Mouse (Mus musculus) megakaryocyte, embryonic 14.5 days (primary cell): Measurements from ENCODE around the gene Tmcc3. TPM values are rescaled to one million over a fixed set of nuclear protein-coding genes. Genes with fewer than 3 reads are reported as not detected.

Experiments used
- H3K27me3 ChIP-seq: replicated peaks from 2 replicates; pipeline ENCODE3; 2012; ENCODE audit warnings: inconsistent platforms
- H3K36me3 ChIP-seq: replicated peaks from 2 replicates; pipeline ENCODE3; 2012; ENCODE audit warnings: low read length, inconsistent platforms, mixed read lengths
- H3K4me1 ChIP-seq: 2 replicates; pipeline ENCODE4 v1.6.1; 2012; ENCODE audit warnings: inconsistent platforms
- H3K4me3 ChIP-seq: replicated peaks from 2 replicates; pipeline ENCODE3; 2012; ENCODE audit warnings: moderate library complexity, mild to moderate bottlenecking, inconsistent platforms
- H3K9me3 ChIP-seq: 2 replicates; pipeline ENCODE4 v1.6.1; 2012; ENCODE audit warnings: inconsistent platforms
- FLI1 ChIP-seq: IDR thresholded peaks from 2 replicates; pipeline ENCODE4 v1.6.1; 2012; ENCODE audit warnings: low read length, inconsistent platforms, mixed read lengths
- GATA1 ChIP-seq: IDR thresholded peaks from 3 replicates; pipeline ENCODE4 v1.6.1; 2012; ENCODE audit warnings: mixed read lengths, low read length, inconsistent platforms, borderline replicate concordance
- polyA plus RNA-seq: library from polyadenylated mRNA; stranded (reverse); fragments of >175 nt; gene quantifications from 2 replicates; pipeline ENCODE4 v1.2.3, GENCODE M21; 2012; ENCODE audit warnings: low replicate concordance; ENCODE audit not compliant: insufficient read depth

The Tmcc3 gene
- polyA plus RNA-seq, 1 experiment = 0.84 TPM

DNA sequence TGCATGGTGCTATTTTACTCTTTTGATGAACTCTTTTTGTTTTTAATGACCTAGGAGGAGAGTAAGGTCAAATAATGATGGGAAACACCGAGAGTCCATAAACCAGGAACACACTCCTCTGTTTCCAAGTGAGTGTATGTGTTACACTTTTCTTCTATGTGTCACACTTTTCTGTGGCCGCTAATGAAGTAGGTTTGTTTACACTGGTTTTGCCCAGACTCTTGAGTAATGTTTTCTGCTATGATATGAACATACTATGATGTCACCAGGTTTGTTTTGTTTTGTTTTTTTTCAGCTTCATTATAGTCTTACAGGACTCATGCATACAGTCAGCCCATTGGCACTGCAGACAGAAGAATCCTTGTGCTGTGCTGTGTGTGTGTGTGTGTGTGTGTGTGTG, 243.6 kb downstream of the Tmcc3 start:
- Histone ChIP-seq H3K27me3 (peaks cover 31% of the 10 kb centered on the region), H3K4me1 (peaks cover 26% of the 10 kb centered on the region), H3K36me3 (no peaks in the 10 kb centered on the region), H3K4me3 (no peak overlapping the region), H3K9me3 (no peaks in the 10 kb centered on the region)
- no peak for TF ChIP-seq FLI1

- Histone ChIP-seq H3K4me3 (no peak overlapping the region), H3K9me3 (no peaks in the 10 kb centered on the region), H3K27me3 (peaks cover 23% of the 10 kb centered on the region), H3K4me1 (peaks cover 15% of the 10 kb centered on the region), H3K36me3 (no peaks in the 10 kb centered on the region)
- TF ChIP-seq FLI1 = no peak
- TF ChIP-seq GATA1 = no peak
Observed at GRCm38 (mm10) chr10:94557428-94558149, 245.8 kb downstream of the Tmcc3 start.

GRCm38 (mm10) chr10:94558826-94559225, 247.1 kb downstream of the Tmcc3 start:
- H3K4me3 ChIP-seq = no peak overlapping the region
- TF ChIP-seq FLI1 (no peak), GATA1 (no peak)
- H3K27me3 ChIP-seq = peaks cover 27% of the 10 kb centered on the region
- no peaks in the 10 kb centered on the region for H3K36me3 ChIP-seq
- no peaks in the 10 kb centered on the region for H3K9me3 ChIP-seq
- peaks cover 8% of the 10 kb centered on the region; the same call in 1 of the 2 replicates for H3K4me1 ChIP-seq

DNA sequence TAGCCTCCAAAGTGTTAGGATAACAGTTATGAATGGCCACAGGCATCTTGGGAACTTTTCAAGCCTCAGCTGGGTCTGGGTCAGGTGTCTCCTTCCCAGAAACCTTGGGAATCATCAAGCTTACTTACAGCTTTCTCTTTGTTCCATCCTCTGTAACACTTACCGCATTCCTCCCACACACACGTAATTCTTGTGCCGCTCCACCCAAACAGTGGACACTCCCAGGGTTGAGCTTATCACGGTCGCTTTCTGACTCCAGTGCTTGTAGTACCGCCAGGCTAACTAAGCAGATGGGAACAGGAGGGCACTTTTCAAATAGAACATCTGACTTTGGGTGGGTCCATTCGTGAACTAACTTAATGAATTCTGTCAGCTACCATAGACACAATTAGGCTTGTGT, 249.6 kb downstream of the Tmcc3 start:
- no peaks in the 10 kb centered on the region for H3K9me3 ChIP-seq
- TF ChIP-seq FLI1 (no peak), GATA1 (no peak)
- H3K4me3 ChIP-seq = no peak overlapping the region
- peaks cover 24% of the 10 kb centered on the region for H3K27me3 ChIP-seq
- peaks cover 22% of the 10 kb centered on the region for H3K4me1 ChIP-seq
- no peaks in the 10 kb centered on the region for H3K36me3 ChIP-seq

DNA sequence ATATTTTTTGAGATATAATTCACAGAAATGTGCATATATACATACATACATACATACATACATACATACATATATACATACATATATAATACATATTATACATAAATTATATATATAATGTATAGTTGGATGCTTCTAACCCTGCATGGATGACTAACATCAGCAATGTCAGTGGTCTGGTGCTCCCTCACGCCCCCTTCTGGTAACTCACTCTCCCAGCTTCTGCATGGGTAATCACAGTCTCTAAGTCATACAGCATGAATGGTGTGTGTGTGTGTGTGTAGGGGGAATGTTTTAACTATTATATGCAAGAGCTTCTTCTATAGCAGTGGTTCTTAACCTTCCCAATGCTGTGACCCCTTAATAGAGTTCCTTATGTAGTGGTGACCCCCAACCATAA, 250.4 kb downstream of the Tmcc3 start:
- H3K36me3 ChIP-seq = no peaks in the 10 kb centered on the region
- TF ChIP-seq GATA1 (no peak), FLI1 (no peak)
- peaks cover 27% of the 10 kb centered on the region for H3K4me1 ChIP-seq
- no peak overlapping the region for H3K4me3 ChIP-seq
- no peaks in the 10 kb centered on the region for H3K9me3 ChIP-seq
- H3K27me3 ChIP-seq = peaks cover 19% of the 10 kb centered on the region

GRCm38 (mm10) chr10:94562991-94563390, 251.2 kb downstream of the Tmcc3 start:
- Histone ChIP-seq H3K4me1 (peaks cover 27% of the 10 kb centered on the region), H3K9me3 (no peaks in the 10 kb centered on the region), H3K4me3 (no peak overlapping the region), H3K27me3 (peaks cover 14% of the 10 kb centered on the region), H3K36me3 (no peaks in the 10 kb centered on the region)
- TF ChIP-seq GATA1 (no peak), FLI1 (no peak)

DNA sequence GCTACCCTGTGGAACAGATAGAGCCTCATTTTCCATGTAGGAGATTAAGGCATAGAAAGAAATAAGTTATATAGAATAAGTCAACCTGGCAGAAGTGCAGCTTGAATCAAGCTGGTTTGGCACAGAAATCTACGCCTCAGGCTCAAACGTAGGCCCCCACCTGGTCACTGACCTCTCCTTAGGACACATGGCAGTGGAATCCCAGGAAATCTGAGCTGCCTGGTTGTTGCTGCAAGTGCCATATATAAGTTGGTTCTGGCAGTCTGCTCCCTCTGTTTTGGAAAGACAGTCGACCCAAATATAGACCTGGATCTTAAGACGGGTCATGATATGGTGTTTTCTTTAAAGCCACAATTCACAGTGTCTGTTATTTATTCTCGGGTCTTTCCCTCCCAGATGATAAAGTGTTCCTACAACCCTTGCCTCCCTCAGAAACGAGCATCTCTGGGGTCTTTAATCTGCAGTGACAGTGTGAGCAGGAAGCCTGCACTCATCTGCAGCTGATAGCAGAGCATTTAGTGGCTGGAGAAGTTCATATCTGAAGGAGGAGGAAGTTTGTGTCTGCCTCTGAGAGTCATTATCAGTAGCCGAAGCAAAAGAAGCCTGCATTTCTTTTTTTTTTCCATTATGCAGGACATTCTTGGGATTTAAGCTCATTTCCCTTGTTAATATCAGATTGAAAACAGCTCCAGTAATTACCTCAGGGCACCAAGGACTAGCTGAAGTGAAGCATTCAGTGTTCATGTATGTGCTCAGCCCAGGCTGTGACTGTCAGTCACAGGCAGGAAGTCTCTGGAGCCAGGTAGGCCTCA, 253.9 kb downstream of the Tmcc3 start:
- TF ChIP-seq FLI1 = no peak
- TF ChIP-seq GATA1 = no peak
- Histone ChIP-seq H3K4me3 (peak overlapping the region; percentile 62), H3K9me3 (peaks cover 6% of the 10 kb centered on the region), H3K36me3 (no peaks in the 10 kb centered on the region), H3K27me3 (peaks cover 23% of the 10 kb centered on the region), H3K4me1 (peaks cover 37% of the 10 kb centered on the region)

GRCm38 (mm10) chr10:94566222-94566868, 254.6 kb downstream of the Tmcc3 start:
- Histone ChIP-seq H3K4me1 (peaks cover 37% of the 10 kb centered on the region), H3K9me3 (peaks cover 6% of the 10 kb centered on the region), H3K4me3 (peak overlapping the region; percentile 62), H3K36me3 (no peaks in the 10 kb centered on the region), H3K27me3 (peaks cover 23% of the 10 kb centered on the region)
- TF ChIP-seq FLI1 (no peak), GATA1 (no peak)

DNA sequence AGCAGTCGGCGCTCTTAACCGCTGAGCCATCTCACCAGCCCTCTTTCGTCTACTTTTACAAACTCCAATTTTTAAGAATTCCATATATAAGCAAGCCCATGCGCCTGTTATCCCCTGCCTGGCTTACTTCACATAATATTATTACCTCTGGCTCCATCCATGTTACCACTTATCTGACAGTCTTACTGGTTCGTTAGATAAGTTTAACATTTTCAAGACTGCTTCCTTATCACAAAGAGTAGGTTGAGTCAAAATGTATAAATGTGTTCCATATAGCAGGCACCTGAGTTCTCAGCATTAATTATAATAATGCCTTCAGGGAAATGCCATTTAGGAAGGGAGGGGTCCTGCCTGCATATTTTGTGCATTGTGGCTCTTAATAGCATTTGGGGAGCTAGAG, 255.5 kb downstream of the Tmcc3 start:
- peaks cover 45% of the 10 kb centered on the region for H3K4me1 ChIP-seq
- H3K4me3 ChIP-seq = no peak overlapping the region
- TF ChIP-seq GATA1 (no peak), FLI1 (no peak)
- H3K9me3 ChIP-seq = peaks cover 6% of the 10 kb centered on the region
- peaks cover 23% of the 10 kb centered on the region for H3K27me3 ChIP-seq
- no peaks in the 10 kb centered on the region for H3K36me3 ChIP-seq

DNA sequence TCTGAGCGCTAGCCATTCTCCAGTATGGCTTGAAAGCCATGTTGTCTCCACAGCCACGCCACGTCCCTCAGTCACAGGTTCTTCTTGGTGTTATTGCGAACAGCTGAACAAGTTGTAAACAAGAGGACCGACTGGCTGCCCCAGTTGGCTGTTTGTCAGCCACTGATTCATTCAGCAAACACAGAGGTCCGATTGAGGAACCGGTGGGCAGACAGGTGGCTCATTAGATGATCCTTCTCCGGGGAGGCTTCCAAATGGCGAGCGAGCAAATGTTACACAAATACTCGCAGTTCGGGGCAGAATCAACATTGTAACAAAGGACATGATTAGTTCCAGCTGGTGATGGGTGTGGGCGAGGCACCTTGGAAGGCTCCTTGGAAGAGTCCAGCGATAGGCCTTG, 256.2 kb downstream of the Tmcc3 start:
- Histone ChIP-seq H3K36me3 (no peaks in the 10 kb centered on the region), H3K4me1 (peaks cover 50% of the 10 kb centered on the region)

More for the DNA sequence above, 256.2 kb downstream of the Tmcc3 start:
- Histone ChIP-seq H3K4me3 (no peak overlapping the region), H3K9me3 (peaks cover 6% of the 10 kb centered on the region), H3K27me3 (peaks cover 28% of the 10 kb centered on the region)
- TF ChIP-seq FLI1 (no peak), GATA1 (no peak)
